Mouse (Mus musculus): ENCODE data around the gene Ntn5.

GRCm38 (mm10) chr7:45705443-45705864 lies 21.6 kb downstream of the Ntn5 start:
- no peak for TF ChIP-seq CTCF (IDR thresholded peaks at IDR 0.05; ENCODE audit: insufficient read depth, low read length)
- TF ChIP-seq POLR2A (IDR thresholded peaks at IDR 0.05; ENCODE audit: borderline replicate concordance, extremely low read depth, low read depth, low read length) = no peak
